Mouse (Mus musculus) C2C12 (cell line): ENCODE measurements around the gene Hmx3.

Experiments used
- CTCF ChIP-seq: IDR thresholded peaks from one replicate; pipeline ENCODE4 v1.5.1; 2011; ENCODE audit not compliant: control insufficient read depth, insufficient read depth, insufficient read length
- USF1 ChIP-seq: IDR thresholded peaks from one replicate; pipeline ENCODE4 v1.6.1; 2011; ENCODE audit warnings: low read depth, mild to moderate bottlenecking, control low read depth, moderate library complexity

- no peak for TF ChIP-seq CTCF
- TF ChIP-seq USF1: no peak
Measured at GRCm38 (mm10) chr7:131556541-131557271, 14.0 kb downstream of the Hmx3 start.
